Mouse (Mus musculus) frontal cortex, adult 2 months (tissue): ENCODE data around the gene Tbc1d15. TPM values are rescaled to one million over a fixed set of nuclear protein-coding genes. Genes with fewer than 3 reads are reported as not detected.

Experiments used
- DNase-seq, 2 experiments: peaks; one replicate each; pipeline ENCODE4 v3.0.0; 2022; ENCODE audit warnings: low spot score in 1 of 2; ENCODE audit errors: extremely low spot score in 1 of 2
- polyA plus RNA-seq: library from polyadenylated mRNA; depleted of rRNA; stranded (reverse); fragments of >200 nt; gene quantifications from 2 replicates; pipeline ENCODE4 v1.2.3, GENCODE M21; 2012; rRNA removed

Tbc1d15 gene
- polyA plus RNA-seq, result 25.5 and 27.3 TPM in 2 replicates

DNA sequence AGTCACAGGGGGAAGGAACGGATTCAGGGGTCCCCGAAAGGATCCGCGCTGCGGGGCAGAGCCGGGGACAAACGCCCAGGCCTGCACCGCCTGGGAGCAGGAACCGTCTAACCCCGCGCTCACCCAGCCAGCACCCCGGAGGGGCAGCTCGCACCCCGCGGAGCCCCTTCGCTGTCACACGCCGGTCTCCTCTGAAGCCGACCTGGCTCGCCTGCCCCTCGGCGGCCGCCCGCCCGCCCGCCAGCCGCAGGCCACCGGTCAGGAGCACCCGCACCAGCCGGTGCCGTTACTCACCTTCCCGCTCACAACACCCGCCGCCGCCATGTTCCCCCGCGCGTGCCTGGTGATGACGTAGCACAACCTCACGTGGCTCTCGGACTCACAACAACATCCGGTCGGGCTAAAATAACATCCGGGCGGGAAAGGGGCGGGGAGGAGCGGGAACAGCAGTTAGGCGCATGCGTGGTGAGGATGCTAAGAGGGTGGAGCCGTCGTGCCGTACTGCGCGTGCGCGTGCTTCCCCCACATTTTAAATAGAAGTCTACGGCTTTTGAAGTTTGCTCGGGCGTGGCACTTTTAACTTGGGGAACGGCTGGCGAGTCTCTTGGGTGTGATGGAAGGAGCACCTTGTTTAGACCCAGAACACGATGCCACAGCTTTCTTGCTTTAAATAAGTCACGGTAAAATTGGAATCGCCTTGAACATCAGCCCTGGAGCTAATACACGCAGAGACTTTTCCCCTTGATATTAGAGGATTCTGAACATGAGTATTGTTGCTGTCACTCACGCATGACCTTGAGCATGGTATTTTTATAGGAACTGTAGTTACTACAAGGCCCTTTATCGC is at the start of gene Tbc1d15:
TSS of gene Tbc1d15 (minus strand) at position 380 of the 847 bp plus-strand sequence.
- peak; percentile 97 to 99 for DNase-seq

DNA sequence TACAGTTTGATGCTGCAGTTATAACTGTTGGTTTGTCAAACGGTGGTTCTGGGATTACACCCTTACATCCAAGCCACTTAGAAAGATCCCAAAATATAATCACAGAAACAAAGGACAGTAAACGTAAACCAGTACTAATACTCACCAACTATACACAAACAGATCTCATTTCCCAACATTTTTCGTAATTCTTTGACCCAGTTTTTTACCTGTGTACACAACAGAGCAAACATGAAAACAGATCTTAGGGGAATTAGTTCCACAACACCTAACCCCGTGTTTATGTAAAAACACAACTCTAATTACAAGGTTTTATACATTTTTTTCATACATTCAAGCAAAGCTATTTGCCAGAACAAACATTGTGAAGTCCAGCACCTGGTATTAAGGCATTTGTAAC is 47.4 kb upstream of the Tbc1d15 start:
- no peak for DNase-seq

DNA sequence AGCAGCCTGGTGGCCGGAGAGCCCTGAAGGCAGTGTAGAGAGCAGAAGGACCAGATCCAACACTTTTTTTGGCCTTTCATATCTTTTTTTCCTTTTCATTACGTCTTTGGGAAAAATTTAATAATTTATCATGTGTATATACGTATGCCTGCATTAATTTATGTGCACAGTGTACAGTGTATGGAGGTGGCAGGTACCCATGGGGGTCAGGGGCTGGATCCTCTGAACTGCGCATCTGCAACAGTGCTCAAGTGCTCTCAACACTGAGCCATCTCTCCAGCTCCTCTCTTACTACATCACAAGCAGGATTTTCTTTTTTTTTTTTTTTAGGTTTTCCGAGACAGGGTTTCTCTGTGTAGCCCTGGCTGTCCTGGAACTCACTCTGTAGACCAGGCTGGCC is 46.3 kb upstream of the Tbc1d15 start:
- DNase-seq, result no peak

DNA sequence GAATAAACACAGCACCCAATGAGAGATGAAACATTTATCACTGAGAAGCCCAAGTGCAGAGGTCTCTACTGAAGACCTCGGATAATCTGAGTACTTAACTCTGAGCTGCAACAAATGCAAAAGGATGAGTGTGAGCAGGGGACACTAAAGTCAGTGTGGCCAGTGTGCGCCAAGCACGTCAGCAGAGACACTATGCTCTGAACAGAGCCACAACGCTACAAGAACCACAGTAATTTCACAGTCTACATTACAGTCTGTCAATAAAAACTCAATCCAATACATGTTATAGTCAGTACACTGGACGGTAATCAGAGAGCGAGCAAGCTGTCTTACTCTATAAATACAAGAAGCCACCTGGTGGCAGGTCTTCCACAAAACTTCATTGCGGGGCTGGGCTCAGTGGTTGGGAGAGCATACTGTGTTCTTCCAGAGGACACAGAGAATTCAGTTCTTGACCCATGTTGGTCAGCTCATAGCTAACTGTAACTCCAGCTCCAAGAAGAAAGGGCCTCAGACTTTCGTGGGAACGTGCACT is 45.2 kb upstream of the Tbc1d15 start:
- no peak for DNase-seq

DNA sequence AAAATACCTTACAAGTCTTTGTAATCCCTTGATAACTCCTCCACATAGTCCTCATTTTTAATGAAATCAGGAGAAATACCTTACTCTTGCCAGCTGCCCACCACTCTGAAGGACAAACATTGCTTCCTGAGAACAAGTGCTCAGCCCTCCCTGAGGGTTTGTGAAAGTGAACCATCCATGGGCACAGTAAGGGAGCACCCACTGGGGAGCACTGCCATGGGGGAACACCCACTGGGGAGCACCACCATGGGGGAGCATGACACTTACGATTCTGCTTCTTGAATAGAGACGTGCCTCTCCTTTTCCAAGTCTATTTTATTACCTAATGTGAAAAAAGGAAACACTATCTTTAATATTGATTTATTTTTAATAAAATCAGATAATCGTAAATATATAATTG is 43.9 kb upstream of the Tbc1d15 start:
- no peak for DNase-seq

DNA sequence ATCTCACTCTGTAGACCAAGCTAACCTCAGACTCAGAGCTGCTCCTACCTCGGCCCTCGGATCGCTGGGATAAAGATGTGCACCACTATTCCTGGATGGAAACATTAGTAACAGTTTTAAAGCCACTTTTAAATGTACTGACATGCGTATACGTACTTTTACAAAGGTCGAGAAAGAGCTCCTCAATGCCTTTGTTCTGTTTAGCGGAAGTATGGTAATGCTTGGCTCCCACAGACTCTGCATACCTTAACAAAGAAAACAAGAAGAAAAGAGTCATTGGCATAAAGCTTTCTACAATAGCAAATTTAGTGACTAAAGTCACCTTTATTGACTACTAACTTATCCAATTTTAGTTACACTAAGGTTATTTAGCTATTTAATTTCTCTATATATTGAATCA is 43.4 kb upstream of the Tbc1d15 start:
- no peak for DNase-seq

DNA sequence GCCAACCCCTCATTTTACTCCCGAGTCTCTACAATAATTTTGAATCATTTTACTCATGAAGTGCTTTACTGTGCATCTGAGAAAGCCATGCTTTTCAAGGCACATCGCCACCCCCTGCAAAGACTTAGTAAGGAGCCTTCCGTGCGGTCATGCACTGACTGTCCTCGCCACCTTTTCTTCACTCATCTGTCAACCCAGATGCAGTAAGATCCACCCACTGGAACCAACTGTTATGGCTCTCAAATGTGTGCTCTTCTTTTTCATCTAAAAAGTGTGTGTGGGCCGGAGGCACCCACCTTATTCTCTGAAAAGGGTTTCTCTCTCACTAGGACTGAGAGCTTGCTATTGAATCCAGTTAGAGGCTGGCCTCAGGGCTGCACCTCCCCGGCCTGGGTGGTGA is 42.7 kb upstream of the Tbc1d15 start:
- DNase-seq, result peak in 1 of 2 experiments; percentile 47

DNA sequence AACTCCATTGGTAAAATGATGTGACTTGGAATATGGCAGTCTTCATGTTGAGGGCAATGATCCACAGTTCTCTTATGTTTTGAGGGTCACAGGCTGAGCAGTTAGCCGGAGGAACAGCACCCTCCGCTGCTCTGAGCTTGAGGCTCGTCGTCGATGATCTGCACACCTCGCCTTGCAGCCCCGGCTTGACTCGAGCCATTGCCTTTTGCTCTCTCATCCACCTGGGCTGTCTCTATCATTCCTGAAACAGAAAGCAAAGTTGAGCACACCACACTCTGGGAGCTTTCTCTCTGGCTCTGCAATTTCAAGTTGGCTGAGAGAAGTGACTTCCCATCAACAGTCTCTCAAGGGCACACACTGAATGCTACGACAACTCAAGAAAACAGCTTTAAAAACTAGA is 39.4 kb upstream of the Tbc1d15 start:
- no peak for DNase-seq

DNA sequence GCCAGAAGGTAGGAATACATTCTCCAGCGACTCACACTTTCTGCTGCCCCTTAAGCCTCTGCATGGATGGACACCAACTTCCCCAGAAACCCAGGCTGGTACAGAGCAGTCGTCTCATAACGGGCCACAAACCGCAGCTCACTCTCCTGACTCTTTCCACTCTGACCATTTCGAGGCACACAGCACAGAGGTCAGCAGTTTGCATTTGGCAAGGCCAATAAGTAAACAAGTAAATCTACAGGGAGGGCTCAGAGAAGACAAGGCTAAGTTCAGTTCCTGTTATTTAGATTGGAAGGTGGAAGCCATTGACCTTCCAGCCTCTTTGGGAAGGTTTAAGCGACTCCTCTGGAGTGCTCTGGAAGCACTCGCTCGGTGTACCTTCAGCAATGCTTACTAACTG is 37.6 kb upstream of the Tbc1d15 start:
- no peak for DNase-seq

DNA sequence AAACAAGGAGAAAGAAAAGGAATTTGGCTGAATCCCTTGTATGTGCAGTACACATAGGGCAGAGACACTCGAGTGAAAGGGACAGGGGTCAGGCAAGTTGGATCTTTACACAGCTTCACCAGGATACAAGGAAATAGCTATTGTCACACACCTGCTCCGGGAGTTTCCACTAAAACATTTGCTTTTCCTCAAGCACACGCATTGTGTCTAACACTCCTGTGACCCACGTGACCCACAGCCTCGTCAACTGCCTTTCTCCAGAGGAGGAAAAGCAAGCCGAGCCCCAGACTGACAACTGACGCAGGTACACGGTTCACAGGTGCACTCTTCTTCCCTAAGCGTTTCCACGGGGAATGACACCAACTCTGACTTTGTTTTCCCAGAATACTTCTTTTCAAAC is 32.9 kb upstream of the Tbc1d15 start:
- DNase-seq, result no peak

DNA sequence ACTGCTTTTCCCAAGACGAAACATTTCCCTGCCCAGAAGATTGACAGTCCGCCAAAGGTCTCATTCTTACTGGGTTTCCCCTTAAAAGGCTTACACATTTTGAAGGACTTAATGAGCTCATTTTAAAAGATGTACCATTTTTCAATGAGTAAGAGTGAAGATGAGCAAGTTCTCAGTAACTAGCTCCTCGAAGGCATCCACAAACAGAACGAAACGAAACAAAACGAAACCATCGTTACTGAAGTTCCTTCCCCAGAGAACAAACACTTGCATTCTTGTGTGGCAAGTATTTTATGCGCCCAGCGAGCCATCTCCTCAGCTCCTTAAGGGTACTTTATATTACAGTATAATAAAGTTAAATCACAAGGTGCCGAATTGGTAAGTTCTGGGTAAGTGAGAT is 30.1 kb upstream of the Tbc1d15 start:
- DNase-seq, result no peak

DNA sequence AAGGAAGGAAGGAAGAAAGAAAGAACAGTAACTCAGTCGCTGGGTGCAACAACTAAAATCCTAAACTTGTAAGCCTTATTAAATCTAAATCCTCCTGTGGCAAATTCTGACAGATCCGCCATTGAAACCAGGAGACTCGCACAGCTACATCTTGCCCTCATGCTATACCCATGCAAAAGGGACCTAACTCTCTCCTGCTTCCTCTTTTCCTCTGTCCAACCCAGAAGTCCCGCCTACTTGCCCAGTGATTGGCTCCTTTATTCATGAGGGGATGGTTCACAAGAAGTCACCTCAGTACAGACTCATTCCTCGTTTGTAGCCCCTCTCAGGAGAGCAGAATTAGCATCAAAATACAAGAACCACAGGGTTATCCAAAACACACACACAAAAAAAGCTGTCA is 20.4 kb upstream of the Tbc1d15 start:
- no peak for DNase-seq

DNA sequence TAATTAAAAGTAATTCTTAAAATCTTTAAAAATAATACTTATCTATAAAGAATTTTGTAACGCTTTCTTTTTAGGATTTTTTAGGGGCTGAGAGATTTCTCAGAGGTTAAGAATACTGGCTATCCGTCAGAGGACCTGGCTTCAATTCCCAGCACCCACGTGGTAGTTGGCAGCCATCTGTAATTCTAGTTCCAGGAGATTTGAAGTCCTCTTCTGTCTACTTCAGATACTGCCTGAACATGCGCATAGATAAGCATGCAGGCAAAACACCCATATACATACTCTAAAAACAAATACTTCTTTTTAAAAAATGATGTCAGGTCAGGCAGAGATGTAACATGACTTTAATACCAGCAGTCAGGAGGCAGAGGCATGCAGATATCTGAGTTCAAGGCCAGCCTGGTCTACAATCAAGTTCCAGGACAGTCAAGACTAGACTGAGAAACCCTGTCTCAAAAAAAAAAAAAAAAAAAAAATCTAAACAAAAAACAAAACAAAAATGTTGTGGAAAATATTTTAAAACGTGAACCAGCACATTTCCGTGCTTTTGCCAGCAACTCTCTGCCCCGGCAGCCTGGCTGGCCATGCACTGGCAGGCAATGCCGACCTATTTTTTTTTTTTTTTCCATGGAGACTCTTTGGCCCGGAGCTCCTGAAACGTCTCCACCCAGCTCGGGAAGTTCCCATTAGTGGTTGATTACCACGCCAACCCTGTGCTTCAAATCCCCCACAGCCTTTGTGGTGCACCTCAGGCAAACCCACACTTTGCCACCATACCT is 19.5 kb upstream of the Tbc1d15 start:
- no peak for DNase-seq

DNA sequence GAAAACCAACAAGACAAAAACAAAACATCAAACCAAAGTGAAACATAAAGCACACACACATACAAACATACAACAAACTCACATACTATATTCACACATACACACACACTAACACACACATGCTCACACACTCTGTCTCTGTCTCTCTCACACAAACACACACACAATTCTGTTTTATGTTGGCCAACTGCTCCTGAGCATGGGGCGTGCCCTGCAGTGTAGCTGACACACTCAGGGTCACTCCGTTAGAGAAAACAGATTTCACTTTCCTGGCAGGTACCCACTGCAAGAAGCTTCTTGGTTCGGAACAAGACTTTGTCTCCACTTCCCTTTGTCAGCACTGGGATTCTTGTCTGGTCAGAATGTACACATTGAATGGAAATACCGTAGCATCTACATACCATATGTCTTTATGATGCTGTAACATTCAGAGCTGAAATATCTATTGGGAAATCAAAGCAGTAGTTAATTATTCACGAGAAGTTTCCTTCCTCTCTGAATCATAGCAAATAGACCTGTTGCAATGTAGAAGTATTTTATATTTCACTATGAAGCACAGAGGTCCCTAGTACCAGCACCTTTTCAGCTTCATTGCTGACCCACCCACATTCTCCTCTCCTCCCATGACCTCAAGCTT is 11.8 kb upstream of the Tbc1d15 start:
- no peak for DNase-seq

DNA sequence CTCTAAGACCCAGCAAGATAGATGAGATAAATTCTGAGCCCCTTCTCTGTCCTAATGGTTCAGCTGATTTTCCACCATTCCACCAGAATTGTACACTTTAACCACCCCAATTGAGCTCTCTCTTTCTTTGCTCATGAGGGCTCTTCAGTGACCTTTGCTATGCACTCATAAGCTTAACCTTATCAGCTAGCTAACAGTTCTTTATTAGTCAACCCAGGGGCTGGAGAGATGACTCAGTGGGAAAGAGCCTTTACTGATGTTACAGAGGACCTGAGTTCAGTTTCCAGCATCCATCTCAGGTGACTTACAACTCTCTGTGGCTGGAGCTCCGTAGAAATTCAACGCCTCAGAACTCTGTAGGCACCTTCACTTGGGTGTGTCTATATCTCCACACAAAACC is 11.0 kb upstream of the Tbc1d15 start:
- DNase-seq, result no peak

DNA sequence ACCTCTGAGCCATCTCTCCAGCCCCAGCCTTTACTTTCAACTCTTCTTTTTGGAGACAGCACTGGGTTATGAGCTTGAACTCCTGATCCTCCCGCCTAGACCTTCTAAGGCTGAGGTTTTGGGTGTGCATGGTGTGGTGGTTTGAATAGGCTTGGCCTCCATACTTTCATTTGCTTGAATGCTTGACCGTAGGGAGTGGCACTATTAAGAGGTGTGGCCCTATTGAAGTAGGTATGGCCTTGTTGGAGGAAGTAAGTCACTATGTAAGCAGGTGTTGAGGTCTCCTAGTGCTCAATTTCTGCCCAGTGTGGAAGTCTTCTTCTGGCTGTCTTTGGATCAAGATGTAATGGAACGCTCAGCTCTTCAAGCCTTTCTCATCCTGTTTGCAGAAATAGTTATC is 10.2 kb upstream of the Tbc1d15 start:
- DNase-seq, result no peak

DNA sequence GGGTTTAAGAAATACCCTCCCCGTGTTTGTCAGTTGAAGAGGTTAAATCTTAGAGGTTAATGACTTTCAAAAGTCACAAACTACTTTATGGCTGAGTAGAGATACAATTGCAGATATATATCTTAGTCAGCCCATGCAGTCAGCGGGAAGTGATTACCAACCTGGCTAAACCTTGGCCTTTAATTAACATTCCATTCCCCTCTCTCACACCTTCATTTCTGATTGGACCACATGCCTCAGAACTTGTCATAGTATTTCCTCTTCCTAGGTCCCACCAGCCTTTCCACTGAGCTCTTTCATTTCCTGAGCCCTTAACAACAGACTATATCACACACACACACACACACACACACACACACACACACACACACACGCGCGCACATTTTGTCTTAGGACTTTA is 4.9 kb upstream of the Tbc1d15 start:
- no peak for DNase-seq

DNA sequence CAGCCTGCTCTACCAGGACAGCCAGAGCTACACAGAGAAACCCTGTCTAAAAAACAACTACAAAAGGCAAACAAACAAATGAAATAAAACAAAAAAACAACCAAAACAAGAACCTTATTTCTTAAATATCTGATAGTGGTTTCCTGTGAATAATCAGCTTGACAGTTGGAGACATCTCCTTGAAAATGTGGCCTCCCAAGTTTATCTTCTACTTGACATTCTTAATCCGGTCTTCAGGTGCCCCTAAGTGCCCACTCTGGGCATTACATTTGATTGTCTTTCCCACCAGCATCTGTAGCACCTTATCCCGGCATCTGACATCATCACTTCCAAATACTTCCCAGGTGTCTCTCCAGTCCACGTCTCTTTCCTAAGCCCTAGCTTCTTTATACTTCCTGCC is 2.3 kb upstream of the Tbc1d15 start:
- no peak for DNase-seq

DNA sequence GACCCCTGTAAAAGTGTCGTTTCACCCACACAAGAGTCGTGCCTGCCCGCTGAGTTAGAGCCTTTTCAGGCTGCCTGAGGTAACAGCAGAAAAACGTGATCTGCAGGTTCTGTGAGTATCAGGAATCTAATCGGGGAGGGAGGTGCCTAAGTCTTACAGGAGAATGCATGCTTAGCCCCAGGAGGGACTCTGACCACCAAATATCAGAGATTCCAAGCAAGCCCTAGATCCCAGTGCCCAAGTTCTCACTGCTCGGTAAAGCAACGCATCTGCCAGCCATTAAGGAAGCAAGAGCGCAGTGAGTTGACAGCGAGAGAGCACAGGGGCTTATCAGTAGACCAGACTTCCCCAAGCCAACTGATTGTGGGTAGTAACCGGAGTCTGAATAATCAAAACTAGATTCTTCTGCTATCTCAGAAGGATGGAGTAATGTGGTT is 1.1 kb upstream of the Tbc1d15 start:
- DNase-seq, result no peak

DNA sequence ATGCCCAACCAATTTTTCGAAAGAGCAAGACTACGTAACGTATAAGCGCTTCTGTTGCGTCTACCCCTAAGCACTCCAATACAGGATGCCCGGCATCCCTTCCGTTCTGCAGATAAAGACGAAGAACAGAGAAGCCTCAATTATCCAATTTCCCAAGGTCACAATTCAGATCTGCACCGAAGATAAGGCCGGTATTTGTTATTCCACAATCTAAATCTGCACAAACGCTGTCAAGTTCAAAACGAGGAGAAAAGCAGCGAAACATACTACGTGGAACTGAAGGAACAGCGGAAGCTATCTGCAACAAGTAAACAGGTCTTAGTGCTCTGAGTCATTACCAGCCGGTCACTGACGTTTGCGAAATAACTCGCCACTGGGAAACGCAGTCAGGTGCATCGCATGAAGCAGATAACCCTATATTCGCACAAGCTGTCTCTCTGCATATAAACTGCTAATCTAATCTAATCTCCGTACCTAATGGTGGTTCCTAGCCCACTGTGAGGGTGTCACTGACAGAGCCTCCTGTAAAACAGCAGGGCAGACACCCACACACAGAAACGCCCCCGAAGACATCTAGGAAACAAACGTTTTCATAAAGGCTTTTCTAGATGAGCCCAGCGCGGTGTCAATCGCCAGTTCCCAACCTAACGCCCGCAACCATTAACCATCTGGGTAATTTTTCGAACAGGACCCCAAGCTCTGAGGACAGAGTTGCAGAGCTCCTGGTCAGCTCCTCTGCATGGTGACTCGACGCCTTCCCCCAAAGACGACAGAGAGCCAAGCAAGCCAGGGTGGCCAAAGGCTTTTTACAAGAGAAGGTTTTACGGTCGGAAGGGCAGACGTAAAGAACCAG is 806 bp downstream of the Tbc1d15 start:
- no peak for DNase-seq
